8 mouse cellular contexts compared by ENCODE assay signal in the genomic region with DNA sequence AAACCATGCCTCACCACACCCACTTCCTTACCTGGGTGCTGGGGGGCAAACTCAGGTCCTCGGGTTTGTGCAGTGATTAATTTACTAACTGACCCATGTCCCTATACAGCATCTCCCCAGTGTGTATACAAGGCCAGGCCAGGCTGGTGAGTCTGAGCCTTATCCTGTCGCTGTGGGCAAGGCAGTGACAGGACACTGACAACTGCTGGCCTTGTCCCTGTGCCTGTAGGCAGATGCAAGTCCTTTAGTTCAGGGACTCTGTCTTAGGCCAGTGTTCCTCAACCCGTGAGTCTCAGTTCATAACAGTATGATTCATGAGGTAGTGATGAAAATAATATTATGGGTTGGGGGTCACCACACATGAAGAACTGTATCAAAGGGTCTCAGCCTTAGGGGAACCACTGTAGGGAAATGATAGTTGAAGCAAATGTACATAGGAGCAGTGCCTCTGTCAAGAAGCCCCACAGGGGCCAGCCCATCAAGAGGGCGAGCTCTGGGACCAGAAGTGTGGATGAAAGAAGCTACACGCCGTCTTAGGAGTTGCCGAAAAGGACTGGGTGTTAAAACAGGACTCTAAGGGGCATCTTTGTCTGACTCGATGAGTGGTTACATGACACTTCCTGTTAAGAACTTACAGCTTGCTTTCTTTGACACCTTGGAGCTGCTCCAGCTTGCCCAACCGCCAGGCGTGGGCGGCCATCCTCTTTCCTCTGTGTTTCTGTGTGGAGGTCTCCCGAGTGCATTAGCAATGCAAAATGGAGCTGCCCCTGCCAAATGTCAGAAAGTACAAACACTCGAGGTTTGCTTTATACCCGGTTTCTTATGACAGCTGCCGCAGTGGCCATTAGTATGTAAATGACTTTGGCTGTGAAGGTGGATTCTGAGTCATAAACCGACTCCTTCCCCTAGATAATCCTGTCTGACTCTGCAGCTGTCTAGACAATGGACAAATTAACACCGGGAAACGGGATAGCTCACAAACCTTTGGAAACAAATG.
DNase-seq lines count a peak whose midpoint lies in the region; ATAC-seq lines count a peak whose summit lies in the region.

No protein-coding gene starts in this region.

- no peaks in the 10 kb centered on the region for H3K9me3 ChIP-seq in heart, embryonic 14.5 days (ENCODE audit: control insufficient read depth, low read length)
- H3K9me3 ChIP-seq in midbrain, embryonic 15.5 days = no peaks in the 10 kb centered on the region

- peak overlapping the region; percentile 8; the same call in 1 of the 2 replicates for H3K9ac ChIP-seq in heart, embryonic 14.5 days (ENCODE audit: low read length)
- no peak overlapping the region for H3K9ac ChIP-seq in midbrain, embryonic 15.5 days

- no peak overlapping the region for H3K4me3 ChIP-seq in heart, embryonic 14.5 days (ENCODE audit: control insufficient read depth in 1 of 2, insufficient read depth in 1 of 2, low read depth in 1 of 2, low read length in 2 of 2)
- no peak overlapping the region for H3K4me3 ChIP-seq in midbrain, embryonic 15.5 days

- H3K27me3 ChIP-seq in heart, embryonic 14.5 days (ENCODE audit: control insufficient read depth, insufficient read depth, low read length) = peaks cover 5% of the 10 kb centered on the region; the same call in 1 of the 2 replicates
- no peaks in the 10 kb centered on the region for H3K27me3 ChIP-seq in midbrain, embryonic 15.5 days (replicated peaks)

- peak; percentile 23 for DNase-seq in kidney, adult 11 months
- DNase-seq in kidney, adult 8-10 months = no peak
- DNase-seq in adrenal gland, postnatal 10 days = peak; percentile 42
- DNase-seq in kidney, postnatal 25 days = peak; percentile 43 to 51
- DNase-seq in urinary bladder, postnatal 36 days (ENCODE audit: low spot score in 2 of 2) = no peak
- DNase-seq in cerebellum, postnatal 36 days = no peak

- no peak for ATAC-seq in heart, embryonic 14.5 days (ENCODE audit: insufficient number of reproducible peaks, insufficient read depth, low FRiP score, low read depth)
- ATAC-seq in midbrain, embryonic 15.5 days (replicated peaks) = peak; percentile 74

- H3K36me3 ChIP-seq in heart, embryonic 14.5 days (ENCODE audit: control insufficient read depth, insufficient read depth, low read length) = no peaks in the 10 kb centered on the region
- no peaks in the 10 kb centered on the region for H3K36me3 ChIP-seq in midbrain, embryonic 15.5 days (replicated peaks)

- H3K4me2 ChIP-seq in heart, embryonic 14.5 days (ENCODE audit: low read length) = peak overlapping the region; percentile 34
- no peak overlapping the region for H3K4me2 ChIP-seq in midbrain, embryonic 15.5 days

- peaks cover 13 to 20% of the 10 kb centered on the region in 2 experiments for H3K4me1 ChIP-seq in heart, embryonic 14.5 days (ENCODE audit: control insufficient read depth in 2 of 2, insufficient read depth in 2 of 2, low read length in 2 of 2)
- peaks cover 14% of the 10 kb centered on the region for H3K4me1 ChIP-seq in midbrain, embryonic 15.5 days

- peak overlapping the region in 1 of 2 experiments; percentile 44; a peak in 2 of 4 replicates for H3K27ac ChIP-seq in heart, embryonic 14.5 days (replicated peaks in 1 of 2; ENCODE audit: control insufficient read depth in 1 of 2, insufficient read depth in 1 of 2, low read depth in 2 of 2, low read length in 2 of 2)
- H3K27ac ChIP-seq in midbrain, embryonic 15.5 days = peak overlapping the region; percentile 80

- 21% methylated on average over 18 of the region's 18 CpGs for WGBS in heart, embryonic 14.5 days
- WGBS in midbrain, embryonic 15.5 days = 17% methylated on average over 18 of the region's 18 CpGs

Comparison
In these comparisons a context has a peak if more than half of its experiments do, and no peak if none do; other contexts are left out.
1. DNase-seq: peak in kidney, adult 11 months (single experiment), adrenal gland, postnatal 10 days (single experiment) and kidney, postnatal 25 days (2 of 2); none in kidney, adult 8-10 months (0 of 2), urinary bladder, postnatal 36 days (0 of 2) and cerebellum, postnatal 36 days (0 of 2).